ENCODE assay signal across 8 mouse cellular contexts in the genomic region with DNA sequence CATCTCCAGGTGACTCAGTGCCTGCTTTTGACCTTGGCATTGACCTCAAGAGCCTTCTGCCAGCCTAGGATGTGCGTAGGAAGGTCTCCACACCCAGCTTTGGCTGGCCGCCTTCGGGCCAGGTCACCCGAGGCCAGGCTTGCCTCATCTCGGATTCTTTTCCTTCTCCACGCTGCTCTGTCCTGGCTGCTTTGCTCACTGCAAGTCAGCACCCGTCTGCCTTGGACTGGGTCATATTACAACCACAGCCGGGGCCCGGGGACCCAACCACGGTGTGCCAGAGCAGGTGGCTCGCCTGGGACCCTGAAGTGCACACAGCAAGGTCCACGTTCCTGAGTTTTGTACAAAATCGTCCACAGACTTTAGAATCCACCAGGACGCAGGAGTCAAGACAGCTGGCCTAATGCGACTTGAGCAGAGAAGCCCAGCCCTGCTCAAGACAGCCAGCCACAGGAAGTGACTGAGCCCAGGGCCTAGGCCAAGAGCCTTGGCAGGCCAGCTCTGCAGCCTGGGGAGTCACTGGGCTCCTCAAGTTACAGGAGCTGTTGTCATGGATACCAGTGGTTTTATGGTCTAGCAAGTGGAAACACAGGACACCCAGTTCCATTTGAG.
DNase-seq lines count a peak whose midpoint lies in the region; ATAC-seq lines count a peak whose summit lies in the region.

No protein-coding gene starts in this region.

- H3K4me3 ChIP-seq in embryonic facial prominence, embryonic 15.5 days (replicated peaks) = no peak overlapping the region
- no peak overlapping the region for H3K4me3 ChIP-seq in limb, embryonic 11.5 days (ENCODE audit: low read depth, low read length)

- peak overlapping the region; percentile 15; the same call in 1 of the 2 replicates for H3K4me2 ChIP-seq in embryonic facial prominence, embryonic 15.5 days (replicated peaks)
- H3K4me2 ChIP-seq in limb, embryonic 11.5 days (ENCODE audit: low read depth, severe bottlenecking) = peak overlapping the region; percentile 20

- peaks cover 33% of the 10 kb centered on the region for H3K4me1 ChIP-seq in embryonic facial prominence, embryonic 15.5 days
- peaks cover 25% of the 10 kb centered on the region for H3K4me1 ChIP-seq in limb, embryonic 11.5 days (ENCODE audit: control insufficient read depth, insufficient read depth, low read length)

- ATAC-seq in embryonic facial prominence, embryonic 15.5 days (ENCODE audit: insufficient number of reproducible peaks, low FRiP score, low TSS enrichment, low read depth) = peak; percentile 88
- ATAC-seq in limb, embryonic 11.5 days (ENCODE audit: insufficient number of reproducible peaks, low FRiP score, low TSS enrichment, low read depth) = peak; percentile 93

- intact Hi-C loops in heart, postnatal 36 days (cut with DNase I) = loop anchor here (10.0 kb wide), 1 partner anchor 385 kb away; the partner anchor contains the start of gene Mn1

- no peaks in the 10 kb centered on the region for H3K9me3 ChIP-seq in embryonic facial prominence, embryonic 15.5 days (replicated peaks)
- H3K9me3 ChIP-seq in limb, embryonic 11.5 days (ENCODE audit: control insufficient read depth, low read length) = no peaks in the 10 kb centered on the region

- WGBS in embryonic facial prominence, embryonic 15.5 days = 9% methylated on average over 15 of the region's 15 CpGs
- WGBS in limb, embryonic 11.5 days = 6% methylated on average over 15 of the region's 15 CpGs

- H3K9ac ChIP-seq in embryonic facial prominence, embryonic 15.5 days = no peak overlapping the region
- H3K9ac ChIP-seq in limb, embryonic 11.5 days (ENCODE audit: low read length) = peak overlapping the region; percentile 45

- H3K27me3 ChIP-seq in embryonic facial prominence, embryonic 15.5 days = no peaks in the 10 kb centered on the region
- peaks cover 13% of the 10 kb centered on the region; the same call in 1 of the 2 replicates for H3K27me3 ChIP-seq in limb, embryonic 11.5 days (ENCODE audit: control insufficient read depth, insufficient read depth, low read length)

- peak; percentile 98 for DNase-seq in 416B (ENCODE audit: low read depth)
- peak; percentile 79 for DNase-seq in adrenal gland, adult 8-10 months
- peak; percentile 80 to 83 for DNase-seq in heart, postnatal 36 days
- peak; percentile 83 for DNase-seq in limb, embryonic 11.5 days (ENCODE audit: low spot score)
- DNase-seq in skeletal muscle tissue, adult 2 months (ENCODE audit: low read depth, low spot score) = peak; percentile 99
- no peak for DNase-seq in right cerebral cortex, postnatal 36 days (ENCODE audit: low spot score in 2 of 2)
- no peak for DNase-seq in frontal cortex, postnatal 10 days (ENCODE audit: low spot score in 2 of 2)

- peak overlapping the region; percentile 87 for H3K27ac ChIP-seq in embryonic facial prominence, embryonic 15.5 days (replicated peaks)
- peak overlapping the region; percentile 92 for H3K27ac ChIP-seq in limb, embryonic 11.5 days (replicated peaks; ENCODE audit: low read depth, low read length)

- H3K36me3 ChIP-seq in embryonic facial prominence, embryonic 15.5 days = no peaks in the 10 kb centered on the region
- H3K36me3 ChIP-seq in limb, embryonic 11.5 days (ENCODE audit: control insufficient read depth, insufficient read depth, low read length) = no peaks in the 10 kb centered on the region

Comparison
In these comparisons a context has a peak if more than half of its experiments do, and no peak if none do; other contexts are left out.
1. DNase-seq: peak in 416B (single experiment), adrenal gland, adult 8-10 months (single experiment), heart, postnatal 36 days (2 of 2), limb, embryonic 11.5 days (single experiment) and skeletal muscle tissue, adult 2 months (single experiment); none in right cerebral cortex, postnatal 36 days (0 of 2) and frontal cortex, postnatal 10 days (0 of 2).